Mouse (Mus musculus) hindbrain, embryonic 11.5 days (tissue): ENCODE results near the gene Gja4. TPM values are rescaled to one million over a fixed set of nuclear protein-coding genes. Genes with fewer than 3 reads are reported as not detected.

Source experiments
- ATAC-seq: fragments of 200-750 bp; cut with Nextera tagmentation; 2 replicates; pipeline ENCODE4 v1.8.0; 2017; ENCODE audit warnings: mild to moderate bottlenecking, moderate TSS enrichment, moderate library complexity; ENCODE audit not compliant: low FRiP score
- DNase-seq: peaks from one replicate; pipeline ENCODE4 v3.0.0-alpha.2; 2015; ENCODE audit warnings: low spot score
- H3K27ac ChIP-seq: fragments of 300-500 bp; sonication (generic); 2 replicates; pipeline ENCODE4 v1.5.1; 2014; ENCODE audit warnings: mild to moderate bottlenecking, low read depth, low read length
- H3K27me3 ChIP-seq: fragments of 300-500 bp; sonication (generic); 2 replicates; pipeline ENCODE4 v1.6.1; 2014; ENCODE audit warnings: mild to moderate bottlenecking, low read length, moderate library complexity, mixed read lengths; ENCODE audit not compliant: control insufficient read depth, insufficient read depth
- H3K36me3 ChIP-seq: fragments of 300-500 bp; sonication (generic); 2 replicates; pipeline ENCODE4 v1.6.1; 2014; ENCODE audit warnings: mild to moderate bottlenecking, low read length, moderate library complexity, mixed read lengths; ENCODE audit not compliant: control insufficient read depth, insufficient read depth
- H3K4me1 ChIP-seq: fragments of 300-500 bp; sonication (generic); replicated peaks from 2 replicates; pipeline ENCODE4 v1.6.1; 2014; ENCODE audit warnings: low read length, mixed read lengths; ENCODE audit not compliant: control insufficient read depth, insufficient read depth
- H3K4me2 ChIP-seq: fragments of 300-500 bp; sonication (generic); replicated peaks from 2 replicates; pipeline ENCODE4 v1.6.1; 2014; ENCODE audit warnings: mild to moderate bottlenecking, low read depth, low read length
- H3K4me3 ChIP-seq: fragments of 300-500 bp; sonication (generic); 2 replicates; pipeline ENCODE4 v1.5.1; 2014; ENCODE audit warnings: low read depth, low read length
- H3K9ac ChIP-seq: fragments of 300-500 bp; sonication (generic); 2 replicates; pipeline ENCODE4 v1.6.1; 2014; ENCODE audit warnings: low read depth, low read length
- H3K9me3 ChIP-seq: fragments of 300-500 bp; sonication (generic); 2 replicates; pipeline ENCODE4 v1.6.1; 2016; ENCODE audit warnings: low read length; ENCODE audit not compliant: control insufficient read depth
- WGBS: fragments of 180-500 bp; shearing (Covaris S2); extraction: QIAGEN DNeasy Blood & Tissue Kit; methylation state at CpG from one replicate; pipeline ENCODE4 v1.1.7; 2014; 5-methylcytosine and 5-hydroxymethylcytosine counted together
- polyA plus RNA-seq: library from polyadenylated mRNA; unstranded; fragments of >200 nt; fragmentation: Nextera tagmentation; extraction: Ambion mirVana; gene quantifications from 2 replicates; pipeline ENCODE4 v1.2.1, GENCODE M21; 2014

Gene Gja4
- polyA plus RNA-seq, 1 experiment from 2014 or later: 14.0 TPM

DNA sequence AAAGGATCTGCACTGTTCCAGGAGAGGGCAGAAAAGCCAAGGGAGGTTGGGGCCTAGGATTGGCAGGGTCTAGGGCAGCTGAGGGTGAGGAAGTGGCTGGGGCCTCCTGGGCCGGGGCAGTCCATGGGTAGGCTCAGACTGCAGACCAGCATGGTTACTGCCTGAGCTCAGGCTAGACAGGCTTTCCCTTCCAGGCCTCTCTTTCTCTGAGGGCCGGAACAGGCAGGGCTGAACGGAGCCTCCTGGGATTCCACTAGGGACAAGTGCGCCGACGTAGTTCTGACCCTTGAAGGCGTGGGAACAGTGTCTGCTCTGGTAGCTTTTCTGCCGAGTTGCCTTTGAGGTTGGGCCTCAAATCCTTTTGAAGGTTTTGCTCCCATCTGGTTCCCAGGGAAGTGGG lies 1.9 kb upstream of the Gja4 start:
- H3K36me3 ChIP-seq: no peaks in the 10 kb centered on the region
- no peak overlapping the region for H3K9ac ChIP-seq
- no peaks in the 10 kb centered on the region for H3K4me1 ChIP-seq
- ATAC-seq (no peak), DNase-seq (no peak)
- no peak overlapping the region for H3K4me2 ChIP-seq
- H3K27ac ChIP-seq: no peak overlapping the region
- H3K4me3 ChIP-seq: no peak overlapping the region
- H3K9me3 ChIP-seq: no peaks in the 10 kb centered on the region
- WGBS: 83% methylated on average over 8 of the region's 8 CpGs
- peaks cover 14% of the 10 kb centered on the region for H3K27me3 ChIP-seq

DNA sequence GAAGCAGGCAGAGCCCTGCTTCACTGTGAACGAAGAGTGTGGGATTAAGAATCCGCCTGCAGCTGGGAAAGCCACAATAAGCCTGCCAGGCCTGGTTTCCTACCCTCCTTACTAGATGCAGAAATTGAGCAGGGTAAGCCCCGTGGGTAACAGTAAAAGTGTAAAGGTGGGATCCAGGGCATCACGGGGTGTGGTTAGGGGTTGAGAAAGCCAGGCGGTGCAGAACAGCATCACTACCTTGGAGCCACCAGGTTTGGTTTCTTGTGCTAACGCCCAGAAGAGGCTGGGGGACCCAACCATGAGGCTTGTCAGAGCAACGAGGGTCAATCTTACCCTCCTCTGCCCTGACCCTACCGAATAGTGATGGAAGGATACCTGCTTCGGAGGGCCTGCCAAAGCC lies 746 bp upstream of the Gja4 start:
- no peak for ATAC-seq
- H3K4me3 ChIP-seq: no peak overlapping the region
- WGBS: 47% methylated on average over 9 of the region's 9 CpGs

DNA sequence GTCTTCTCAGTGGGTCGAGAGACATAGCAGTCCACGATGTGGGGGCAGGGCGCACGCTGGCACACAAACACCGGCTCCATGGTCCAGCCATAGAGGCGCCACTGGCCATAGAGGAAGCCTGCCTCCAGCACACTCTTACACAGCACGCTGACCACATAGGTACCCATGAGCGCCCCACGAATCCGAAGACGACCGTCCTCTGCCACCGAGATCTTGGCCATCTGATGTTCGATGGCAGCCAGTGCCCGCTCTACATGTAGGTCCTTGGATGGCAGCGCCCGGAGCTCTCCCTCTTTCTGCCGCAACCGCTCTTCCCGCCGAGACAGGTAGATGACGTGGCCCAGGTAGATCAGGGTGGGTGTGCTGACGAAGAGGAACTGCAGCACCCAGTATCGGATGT lies 1.5 kb downstream of the Gja4 start:
- no peak overlapping the region for H3K27ac ChIP-seq
- peaks cover 14% of the 10 kb centered on the region for H3K27me3 ChIP-seq
- no peak overlapping the region for H3K9ac ChIP-seq
- no peaks in the 10 kb centered on the region for H3K9me3 ChIP-seq
- DNase-seq (no peak), ATAC-seq (no peak)
- no peak overlapping the region for H3K4me2 ChIP-seq
- no peak overlapping the region for H3K4me3 ChIP-seq
- no peaks in the 10 kb centered on the region for H3K36me3 ChIP-seq
- WGBS: 65% methylated on average over 24 of the region's 24 CpGs
- no peaks in the 10 kb centered on the region for H3K4me1 ChIP-seq

More for the DNA sequence above, 746 bp upstream of the Gja4 start:
- Histone ChIP-seq H3K9ac (no peak overlapping the region; the same call in 1 of the 2 replicates), H3K4me2 (peak overlapping the region; percentile 92; the same call in 1 of the 2 replicates), H3K9me3 (no peaks in the 10 kb centered on the region), H3K4me1 (no peaks in the 10 kb centered on the region), H3K27me3 (peaks cover 14% of the 10 kb centered on the region), H3K36me3 (no peaks in the 10 kb centered on the region), H3K27ac (no peak overlapping the region)
- no peak for DNase-seq

DNA sequence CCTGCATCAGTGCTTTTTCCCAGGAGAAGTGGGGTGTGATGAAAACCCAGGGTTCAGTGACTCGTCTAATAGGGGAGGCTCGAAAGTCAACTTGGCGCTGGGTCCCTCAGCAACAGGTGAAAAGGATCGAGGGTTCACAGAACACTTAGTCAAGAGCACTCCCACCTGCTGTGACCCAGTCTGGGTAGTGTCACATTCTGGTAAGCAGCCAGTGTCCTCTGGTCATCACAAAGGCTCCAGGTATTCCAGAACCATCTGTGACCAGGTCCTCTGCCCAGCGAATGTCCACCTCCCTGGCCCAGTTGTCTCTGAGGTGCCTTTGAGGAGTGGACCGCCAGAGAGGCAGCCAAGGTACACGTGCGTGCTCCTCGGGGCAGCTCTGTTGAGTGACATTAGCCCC lies 2.3 kb downstream of the Gja4 start:
- ATAC-seq: no peak
- no peak for DNase-seq
- H3K27me3 ChIP-seq: peaks cover 14% of the 10 kb centered on the region
- H3K9me3 ChIP-seq: no peaks in the 10 kb centered on the region
- H3K36me3 ChIP-seq: no peaks in the 10 kb centered on the region
- H3K4me3 ChIP-seq: no peak overlapping the region
- no peak overlapping the region for H3K9ac ChIP-seq
- no peak overlapping the region for H3K27ac ChIP-seq
- H3K4me2 ChIP-seq: no peak overlapping the region
- 62% methylated on average over 9 of the region's 9 CpGs for WGBS
- H3K4me1 ChIP-seq: no peaks in the 10 kb centered on the region

DNA sequence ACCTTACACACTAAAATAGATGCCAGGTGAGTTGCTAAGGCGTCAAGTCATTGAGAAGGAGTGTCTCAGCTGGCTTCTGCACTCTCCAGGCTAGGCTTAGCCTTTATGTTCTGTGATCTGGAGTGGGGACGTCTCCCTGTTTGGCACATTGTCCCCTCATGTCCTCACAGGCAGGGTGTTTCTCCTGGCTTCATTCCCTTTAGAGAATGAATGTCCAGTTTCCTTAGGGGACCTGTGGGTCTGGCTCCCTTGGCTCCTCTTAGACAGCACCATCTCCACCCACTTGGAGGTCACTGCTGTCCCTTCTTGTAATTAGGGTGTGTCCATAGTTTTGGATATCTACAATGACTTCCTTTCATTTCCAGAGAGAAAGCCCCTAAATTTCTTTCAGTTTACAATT lies 6.9 kb downstream of the Gja4 start:
- Histone ChIP-seq H3K9ac (no peak overlapping the region), H3K27ac (no peak overlapping the region), H3K27me3 (no peaks in the 10 kb centered on the region; the same call in 1 of the 2 replicates), H3K4me2 (no peak overlapping the region), H3K4me1 (no peaks in the 10 kb centered on the region), H3K36me3 (no peaks in the 10 kb centered on the region), H3K4me3 (no peak overlapping the region), H3K9me3 (no peaks in the 10 kb centered on the region)
- ATAC-seq (no peak), DNase-seq (no peak)
- WGBS: 72% methylated on average over 2 of the region's 2 CpGs

DNA sequence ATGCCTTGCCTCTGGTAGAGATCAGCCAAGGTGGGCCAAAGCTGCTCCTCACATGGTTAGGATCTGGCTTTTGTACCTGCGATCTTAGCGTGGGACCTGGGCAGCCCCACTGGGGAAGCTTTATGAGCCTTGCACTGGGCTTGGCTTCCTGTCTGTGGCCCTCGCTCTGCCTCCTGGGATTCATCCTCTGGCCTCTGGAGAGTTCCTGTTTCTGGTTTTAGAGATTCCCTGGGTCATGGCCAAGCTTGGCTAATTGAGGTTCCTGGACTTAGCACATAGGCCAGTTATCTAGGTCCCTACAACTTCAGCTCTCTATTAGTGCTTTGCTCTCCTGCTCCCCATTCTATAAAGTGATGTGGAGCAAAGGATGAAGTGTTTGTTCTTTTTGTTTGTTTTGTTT lies 10.0 kb downstream of the Gja4 start:
- H3K4me1 ChIP-seq: no peaks in the 10 kb centered on the region
- H3K9me3 ChIP-seq: no peaks in the 10 kb centered on the region
- no peak overlapping the region for H3K4me3 ChIP-seq
- 85% methylated on average over 3 of the region's 3 CpGs for WGBS
- H3K9ac ChIP-seq: no peak overlapping the region
- H3K27ac ChIP-seq: no peak overlapping the region
- H3K36me3 ChIP-seq: no peaks in the 10 kb centered on the region
- ATAC-seq: no peak
- no peak overlapping the region for H3K4me2 ChIP-seq
- no peak for DNase-seq
- no peaks in the 10 kb centered on the region for H3K27me3 ChIP-seq

DNA sequence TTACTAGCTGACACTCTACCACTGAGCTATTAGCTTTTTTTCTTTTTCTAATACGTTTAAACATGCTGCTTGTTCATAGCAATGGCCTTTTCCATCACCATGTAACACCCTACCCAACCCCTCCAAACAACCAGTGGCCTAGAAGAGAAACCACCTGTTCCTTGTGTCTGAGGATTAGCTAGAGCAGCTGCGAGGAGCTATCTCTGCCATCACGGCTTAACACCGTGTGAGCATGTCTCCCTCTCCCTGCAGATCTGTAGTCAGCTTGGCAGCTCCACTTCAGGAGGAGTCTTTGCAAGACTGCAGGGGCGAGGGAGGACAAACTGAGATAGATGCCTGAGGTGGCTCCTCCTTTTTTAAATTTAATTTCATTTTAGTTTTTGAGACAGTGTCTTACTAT lies 13.3 kb downstream of the Gja4 start:
- no peak for ATAC-seq
- H3K9ac ChIP-seq: no peak overlapping the region
- WGBS: 80% methylated on average over 5 of the region's 5 CpGs
- H3K4me3 ChIP-seq: no peak overlapping the region
- H3K4me2 ChIP-seq: no peak overlapping the region
- no peak for DNase-seq
- H3K36me3 ChIP-seq: no peaks in the 10 kb centered on the region
- no peaks in the 10 kb centered on the region for H3K9me3 ChIP-seq
- no peaks in the 10 kb centered on the region for H3K27me3 ChIP-seq
- no peak overlapping the region for H3K27ac ChIP-seq
- no peaks in the 10 kb centered on the region for H3K4me1 ChIP-seq

DNA sequence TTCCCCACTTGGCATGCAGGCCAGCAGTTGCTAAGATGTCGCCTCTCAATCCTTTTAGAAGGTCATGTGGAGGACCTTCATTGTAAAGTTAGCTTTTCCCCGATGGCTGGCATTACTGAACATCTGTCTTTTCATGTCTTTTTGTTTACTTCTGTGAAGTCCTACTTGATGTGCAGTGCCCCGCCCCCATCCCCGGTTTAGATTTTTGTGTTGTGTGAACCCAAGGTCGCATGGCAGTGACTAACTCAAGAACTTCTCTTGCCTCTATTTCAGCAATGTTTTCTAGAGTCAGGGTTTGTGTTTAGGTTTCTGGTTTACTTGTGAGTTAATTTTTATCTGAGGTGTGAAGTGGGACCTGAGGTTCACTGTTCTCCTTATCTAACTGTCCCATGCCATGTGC lies 21.2 kb downstream of the Gja4 start:
- ATAC-seq (no peak), DNase-seq (no peak)
- Histone ChIP-seq H3K4me2 (no peak overlapping the region), H3K27ac (no peak overlapping the region), H3K4me3 (no peak overlapping the region), H3K36me3 (no peaks in the 10 kb centered on the region), H3K27me3 (no peaks in the 10 kb centered on the region), H3K9ac (no peak overlapping the region), H3K9me3 (no peaks in the 10 kb centered on the region), H3K4me1 (no peaks in the 10 kb centered on the region)
- WGBS: 64% methylated on average over 5 of the region's 5 CpGs

DNA sequence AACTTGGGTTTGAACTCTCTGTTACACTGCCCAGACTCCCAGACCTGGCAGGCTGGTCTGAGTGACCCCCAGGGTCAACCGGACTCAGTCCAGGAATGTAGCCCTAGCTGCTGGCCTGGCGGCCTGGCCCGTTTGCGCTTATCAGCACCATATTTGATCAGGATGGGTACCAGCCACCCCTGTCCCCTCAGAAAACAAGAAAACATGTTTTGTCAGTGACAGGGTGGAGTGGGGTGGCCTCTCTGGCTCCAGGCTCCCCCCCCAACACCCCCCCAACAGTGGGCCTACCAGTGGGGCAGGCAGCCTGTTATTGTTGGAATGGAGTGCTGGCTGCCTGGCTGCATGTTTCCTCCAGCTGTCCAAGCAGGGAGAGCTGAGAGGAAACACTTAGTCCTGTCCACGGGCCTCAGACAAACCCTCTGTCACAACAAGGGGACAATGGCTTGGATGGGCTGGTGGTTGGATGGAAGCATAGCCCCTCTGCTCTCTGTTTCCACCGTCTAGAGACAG lies 24.7 kb downstream of the Gja4 start:
- Histone ChIP-seq H3K4me1 (no peaks in the 10 kb centered on the region), H3K9me3 (no peaks in the 10 kb centered on the region), H3K4me2 (no peak overlapping the region), H3K4me3 (no peak overlapping the region), H3K27me3 (no peaks in the 10 kb centered on the region), H3K36me3 (no peaks in the 10 kb centered on the region), H3K9ac (no peak overlapping the region), H3K27ac (no peak overlapping the region)
- no peak for ATAC-seq
- DNase-seq: no peak
- WGBS: 71% methylated on average over 6 of the region's 6 CpGs
